Mouse (Mus musculus) MEL (cell line): ENCODE measurements around the gene Pex14. TPM values are rescaled to one million over a fixed set of nuclear protein-coding genes. Genes with fewer than 3 reads are reported as not detected.

Experiments used
- DNase-seq: peaks from one replicate; pipeline ENCODE4 v3.0.0; 2011; ENCODE audit warnings: low read depth, low spot score
- H3K27ac ChIP-seq: 2 replicates; pipeline ENCODE4 v1.5.1; 2012; ENCODE audit warnings: low read depth, mild to moderate bottlenecking, control low read depth, low read length, moderate library complexity; ENCODE audit not compliant: control insufficient read depth
- H3K27me3 ChIP-seq, 2 experiments: fragments of 150-350 bp in 1 of 2; sonication (generic) in 1 of 2; 2 replicates each; pipeline ENCODE4 v1.6.1; 2012; ENCODE audit warnings: low read length in 2 of 2, mild to moderate bottlenecking in 2 of 2, improper control_type of control experiment in 1 of 2, moderate library complexity in 1 of 2; ENCODE audit not compliant: insufficient read depth in 2 of 2, control insufficient read depth in 1 of 2
- H3K36me3 ChIP-seq, 2 experiments: 2 replicates each; pipeline ENCODE4 v1.6.1; 2012 to 2014; ENCODE audit warnings: low read length in 2 of 2, improper control_type of control experiment in 1 of 2, inconsistent platforms in 1 of 2, mild to moderate bottlenecking in 1 of 2; ENCODE audit not compliant: insufficient read depth in 2 of 2, control insufficient read depth in 1 of 2
- H3K4me1 ChIP-seq, 2 experiments: fragments of 150-350 bp in 1 of 2; sonication (generic) in 1 of 2; 2 replicates each; pipeline ENCODE4 v1.6.1; 2012; ENCODE audit warnings: low read length in 2 of 2, improper control_type of control experiment in 1 of 2, mild to moderate bottlenecking in 1 of 2; ENCODE audit not compliant: insufficient read depth in 2 of 2, control insufficient read depth in 1 of 2
- H3K4me3 ChIP-seq, 2 experiments: fragments of 150-350 bp in 1 of 2; sonication (generic) in 1 of 2; 2 replicates each; pipeline ENCODE4 v1.5.1; 2012; ENCODE audit warnings: low read depth in 2 of 2, low read length in 2 of 2, mild to moderate bottlenecking in 2 of 2, moderate library complexity in 2 of 2, control low read depth in 1 of 2, improper control_type of control experiment in 1 of 2; ENCODE audit not compliant: control insufficient read depth in 1 of 2, insufficient read depth in 1 of 2
- H3K79me2 ChIP-seq: 2 replicates; pipeline ENCODE4 v1.6.1; 2012; ENCODE audit warnings: mild to moderate bottlenecking, low read length, moderate library complexity; ENCODE audit not compliant: control insufficient read depth, poor library complexity, insufficient read depth
- H3K9ac ChIP-seq: 2 replicates; pipeline ENCODE4 v1.6.1; 2012; ENCODE audit warnings: low read depth, mild to moderate bottlenecking, control low read depth, low read length, moderate library complexity; ENCODE audit not compliant: control insufficient read depth, poor library complexity, severe bottlenecking
- H3K9me3 ChIP-seq: fragments of 150-350 bp; sonication (generic); replicated peaks from 2 replicates; pipeline ENCODE4 v1.6.1; 2012; ENCODE audit warnings: mild to moderate bottlenecking, low read length, improper control_type of control experiment, moderate library complexity; ENCODE audit not compliant: insufficient read depth
- BHLHE40 ChIP-seq: IDR thresholded peaks from 2 replicates; pipeline ENCODE4 v1.6.1; 2012; ENCODE audit warnings: low read depth, mild to moderate bottlenecking, inconsistent platforms, low read length, improper control_type of control experiment, borderline replicate concordance
- CHD1 ChIP-seq: IDR thresholded peaks from 2 replicates; pipeline ENCODE4 v1.6.1; 2012; ENCODE audit warnings: low read depth, mild to moderate bottlenecking, inconsistent platforms, low read length, improper control_type of control experiment
- CHD2 ChIP-seq: IDR thresholded peaks from 2 replicates; pipeline ENCODE4 v1.6.1; 2011; ENCODE audit warnings: low read length, improper control_type of control experiment
- CTCF ChIP-seq, 3 experiments: IDR thresholded peaks in 2 of 3; conservative IDR thresholded peaks in 1 of 3; 2 replicates each; pipeline ENCODE4 v1.5.1; 2011 to 2012; ENCODE audit warnings: low read length in 3 of 3, low read depth in 2 of 3, mild to moderate bottlenecking in 2 of 3, improper control_type of control experiment in 1 of 3, inconsistent platforms in 1 of 3, mixed read lengths in 1 of 3, moderate library complexity in 1 of 3; ENCODE audit not compliant: control insufficient read depth in 1 of 3, insufficient read depth in 1 of 3, poor library complexity in 1 of 3, severe bottlenecking in 1 of 3
- ELF1 ChIP-seq: IDR thresholded peaks from 2 replicates; pipeline ENCODE4 v1.6.1; 2014; ENCODE audit warnings: low read depth, mild to moderate bottlenecking, inconsistent platforms, low read length, improper control_type of control experiment, moderate library complexity
- EP300 ChIP-seq, 2 experiments: IDR thresholded peaks; 2 replicates each; pipeline ENCODE4 v1.6.1; 2011; ENCODE audit warnings: improper control_type of control experiment in 2 of 2, low read length in 2 of 2, low read depth in 1 of 2, mild to moderate bottlenecking in 1 of 2
- ETS1 ChIP-seq: IDR thresholded peaks from 2 replicates; pipeline ENCODE4 v1.6.1; 2012; ENCODE audit warnings: low read depth, mild to moderate bottlenecking, inconsistent platforms, low read length, improper control_type of control experiment, moderate library complexity
- GATA1 ChIP-seq: IDR thresholded peaks from 2 replicates; pipeline ENCODE4 v1.6.1; 2011; ENCODE audit warnings: low read depth, low read length, improper control_type of control experiment
- JUND ChIP-seq: IDR thresholded peaks from 2 replicates; pipeline ENCODE4 v1.6.1; 2011; ENCODE audit warnings: low read depth, mild to moderate bottlenecking, improper control_type of control experiment, low read length
- KAT2A ChIP-seq: conservative IDR thresholded peaks from 2 replicates; pipeline ENCODE4 v1.6.1; 2012; ENCODE audit warnings: low read depth, low read length, improper control_type of control experiment, inconsistent platforms
- MAFK ChIP-seq: IDR thresholded peaks from 2 replicates; pipeline ENCODE4 v1.6.1; 2011; ENCODE audit warnings: low read depth, mild to moderate bottlenecking, low read length, improper control_type of control experiment, borderline replicate concordance
- MAX ChIP-seq: IDR thresholded peaks from 2 replicates; pipeline ENCODE4 v1.6.1; 2011; ENCODE audit warnings: low read length, improper control_type of control experiment
- MEF2A ChIP-seq: IDR thresholded peaks from 2 replicates; pipeline ENCODE4 v1.6.1; 2014; ENCODE audit warnings: low read depth, mild to moderate bottlenecking, inconsistent platforms, low read length, improper control_type of control experiment; ENCODE audit not compliant: poor library complexity, insufficient replicate concordance, severe bottlenecking; ENCODE audit errors: extremely low read depth
- MYB ChIP-seq: IDR thresholded peaks from 2 replicates; pipeline ENCODE4 v1.6.1; 2011; ENCODE audit warnings: mild to moderate bottlenecking, low read depth, low read length, improper control_type of control experiment
- NELFE ChIP-seq: IDR thresholded peaks from 2 replicates; pipeline ENCODE4 v1.6.1; 2011; ENCODE audit warnings: low read depth, low read length, improper control_type of control experiment
- NRF1 ChIP-seq: IDR thresholded peaks from 2 replicates; pipeline ENCODE4 v1.6.1; 2014; ENCODE audit warnings: low read depth, mild to moderate bottlenecking, inconsistent platforms, low read length, improper control_type of control experiment, moderate library complexity; ENCODE audit not compliant: poor library complexity, insufficient read depth, severe bottlenecking
- POLR2A ChIP-seq, 2 experiments: IDR thresholded peaks; 2 replicates each; pipeline ENCODE4 v1.6.1; 2011 to 2012; ENCODE audit warnings: low read length in 2 of 2, mild to moderate bottlenecking in 2 of 2, control low read depth in 1 of 2, improper control_type of control experiment in 1 of 2, low read depth in 1 of 2, moderate library complexity in 1 of 2; ENCODE audit not compliant: control insufficient read depth in 1 of 2, insufficient read depth in 1 of 2, poor library complexity in 1 of 2
- RCOR1 ChIP-seq: IDR thresholded peaks from 2 replicates; pipeline ENCODE4 v1.6.1; 2012; ENCODE audit warnings: low read depth, mild to moderate bottlenecking, inconsistent platforms, low read length, improper control_type of control experiment
- SIN3A ChIP-seq: IDR thresholded peaks from 2 replicates; pipeline ENCODE4 v1.6.1; 2012; ENCODE audit warnings: low read length, improper control_type of control experiment, inconsistent platforms
- SMC3 ChIP-seq: IDR thresholded peaks from 2 replicates; pipeline ENCODE4 v1.6.1; 2011; ENCODE audit warnings: low read depth, low read length, improper control_type of control experiment
- TAL1 ChIP-seq: IDR thresholded peaks from 2 replicates; pipeline ENCODE4 v1.6.1; 2012; ENCODE audit warnings: mild to moderate bottlenecking, inconsistent platforms, low read length, moderate library complexity, mixed read lengths
- TBP ChIP-seq: IDR thresholded peaks from 2 replicates; pipeline ENCODE4 v1.8.0; 2011; ENCODE audit warnings: low read depth, low read length, improper control_type of control experiment
- TCF12 ChIP-seq: IDR thresholded peaks from 2 replicates; pipeline ENCODE4 v1.6.1; 2014; ENCODE audit warnings: low read depth, mild to moderate bottlenecking, inconsistent platforms, low read length, improper control_type of control experiment, moderate library complexity
- USF1 ChIP-seq: IDR thresholded peaks from 2 replicates; pipeline ENCODE4 v1.6.1; 2014; ENCODE audit warnings: low read depth, mild to moderate bottlenecking, inconsistent platforms, low read length, improper control_type of control experiment, moderate library complexity
- USF2 ChIP-seq, 2 experiments: IDR thresholded peaks; 2 replicates each; pipeline ENCODE4 v1.6.1; 2011 to 2012; ENCODE audit warnings: improper control_type of control experiment in 2 of 2, low read length in 2 of 2, borderline replicate concordance in 1 of 2, inconsistent platforms in 1 of 2, low read depth in 1 of 2, mild to moderate bottlenecking in 1 of 2; ENCODE audit not compliant: insufficient read depth in 1 of 2
- ZC3H11A ChIP-seq: IDR thresholded peaks from 2 replicates; pipeline ENCODE4 v1.6.1; 2012; ENCODE audit warnings: low read depth, mild to moderate bottlenecking, inconsistent platforms, low read length, improper control_type of control experiment
- ZKSCAN1 ChIP-seq: IDR thresholded peaks from 2 replicates; pipeline ENCODE4 v1.6.1; 2012; ENCODE audit warnings: low read depth, mild to moderate bottlenecking, inconsistent platforms, low read length, improper control_type of control experiment, moderate library complexity
- ZMIZ1 ChIP-seq: IDR thresholded peaks from 2 replicates; pipeline ENCODE4 v1.6.1; 2012; ENCODE audit warnings: low read depth, mild to moderate bottlenecking, inconsistent platforms, low read length, improper control_type of control experiment, moderate library complexity
- polyA plus RNA-seq, 2 experiments: library from polyadenylated mRNA; stranded (reverse) in 1 of 2; unstranded in 1 of 2; fragments of >175 nt in 1 of 2; fragments of >200 nt in 1 of 2; gene quantifications; 2 replicates each; pipeline versions ENCODE4 v1.2.1 to v1.2.4; 2012; ENCODE audit warnings: low replicate concordance in 2 of 2, low read depth in 1 of 2; ENCODE audit not compliant: insufficient read length in 2 of 2, insufficient read depth in 1 of 2, missing spikeins in 1 of 2
- total RNA-seq: library from RNA; depleted of rRNA; stranded (reverse); fragments of 300-350 nt; gene quantifications from 2 replicates; pipeline ENCODE4 v1.2.3, GENCODE M21; 2012

Gene Pex14
- total and polyA plus RNA-seq, 3 experiments = 38.3 to 49.2 TPM; not detected in 1

- Histone ChIP-seq H3K79me2 (no peaks in the 10 kb centered on the region), H3K9ac (no peak overlapping the region), H3K4me3 (no peak overlapping the region), H3K9me3 (no peaks in the 10 kb centered on the region), H3K27ac (no peak overlapping the region), H3K27me3 (no peaks in the 10 kb centered on the region), H3K4me1 (no peaks in the 10 kb centered on the region)
- no peak for DNase-seq
- TF ChIP-seq RCOR1 (no peak), NELFE (no peak), MAFK (no peak), GATA1 (no peak), EP300 (IDR thresholded peaks at IDR 0.05; ENCODE audit: low read depth in 1 of 2, low read length in 2 of 2) (no peak), ETS1 (no peak), SMC3 (no peak), POLR2A (IDR thresholded peaks at IDR 0.05; ENCODE audit: control insufficient read depth in 1 of 2, insufficient read depth in 1 of 2, low read depth in 1 of 2, low read length in 2 of 2, poor library complexity in 1 of 2) (no peak), ZC3H11A (no peak), NRF1 (no peak), CHD1 (no peak), SIN3A (no peak), KAT2A (no peak), JUND (no peak), TAL1 (no peak), TBP (no peak), ELF1 (no peak), CHD2 (no peak)
- TF ChIP-seq, all 39 proteins: peak for 0
- H3K36me3 ChIP-seq = no peaks in the 10 kb centered on the region
These were observed 26.4 kb upstream of the Pex14 start for GRCm38 (mm10) chr4:149126115-149126509.

- TF ChIP-seq EP300 (IDR thresholded peaks at IDR 0.05; ENCODE audit: low read depth in 1 of 2, low read length in 2 of 2) (no peak), BHLHE40 (no peak), MYB (no peak), NELFE (no peak), RCOR1 (no peak), NRF1 (no peak), ETS1 (no peak), TBP (no peak), MEF2A (no peak), ZMIZ1 (no peak), TCF12 (no peak), TAL1 (no peak), ZC3H11A (no peak), MAX (no peak), USF2 (IDR thresholded peaks at IDR 0.05; ENCODE audit: borderline replicate concordance in 1 of 2, insufficient read depth in 1 of 2, low read depth in 1 of 2, low read length in 2 of 2) (no peak), ZKSCAN1 (no peak), CTCF (IDR thresholded peaks at IDR 0.05 in 2 of 3, conservative IDR thresholded peaks at IDR 0.05 in 1 of 3; ENCODE audit: control insufficient read depth in 1 of 3, insufficient read depth in 1 of 3, low read depth in 2 of 3, low read length in 3 of 3, poor library complexity in 1 of 3, severe bottlenecking in 1 of 3) (no peak), USF1 (no peak)
- H3K36me3 ChIP-seq = no peaks in the 10 kb centered on the region; a peak in 1 of 4 replicates
- DNase-seq = no peak
These were observed 25.9 kb upstream of the Pex14 start for GRCm38 (mm10) chr4:149125341-149126114.

More at GRCm38 (mm10) chr4:149125341-149126114, 25.9 kb upstream of the Pex14 start:
- Histone ChIP-seq H3K9me3 (no peaks in the 10 kb centered on the region), H3K4me3 (no peak overlapping the region), H3K79me2 (no peaks in the 10 kb centered on the region), H3K27me3 (no peaks in the 10 kb centered on the region), H3K27ac (no peak overlapping the region), H3K4me1 (no peaks in the 10 kb centered on the region), H3K9ac (no peak overlapping the region)
